Mouse (Mus musculus): ENCODE data around the gene Gm9958.

The Gm9958 gene

DNA sequence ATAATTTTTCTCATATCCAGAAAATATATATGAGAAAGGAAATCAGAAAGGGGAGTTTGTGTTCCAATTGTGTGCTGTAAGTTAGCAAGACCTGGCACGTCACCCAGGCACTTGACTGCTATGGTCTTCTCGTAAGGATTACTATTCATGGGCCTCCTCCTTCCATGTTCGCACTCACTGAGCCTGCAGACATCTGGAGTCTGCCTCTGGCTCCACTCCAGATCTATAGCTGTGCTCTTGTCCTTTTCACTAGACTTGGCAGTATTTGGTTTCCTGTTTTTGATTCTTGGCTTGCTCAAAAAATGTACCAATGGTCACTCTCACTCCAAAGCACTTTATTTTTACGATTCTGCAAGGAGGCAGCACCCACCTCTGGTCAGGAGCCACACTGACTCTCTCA lies 14.5 kb downstream of the Gm9958 start:
- ChIA-PET CTCF (interaction anchor here in 1 of 4 experiments (0.7 kb wide), 1 partner anchor 8 kb away, joined by 6 read pairs; no protein-coding TSS in a partner anchor), POLR2A (interaction anchor here in 1 of 4 experiments (3.3 kb wide), 1 partner anchor 14 kb away, joined by 15 read pairs; the partner anchor contains the start of gene Gm9958)

DNA sequence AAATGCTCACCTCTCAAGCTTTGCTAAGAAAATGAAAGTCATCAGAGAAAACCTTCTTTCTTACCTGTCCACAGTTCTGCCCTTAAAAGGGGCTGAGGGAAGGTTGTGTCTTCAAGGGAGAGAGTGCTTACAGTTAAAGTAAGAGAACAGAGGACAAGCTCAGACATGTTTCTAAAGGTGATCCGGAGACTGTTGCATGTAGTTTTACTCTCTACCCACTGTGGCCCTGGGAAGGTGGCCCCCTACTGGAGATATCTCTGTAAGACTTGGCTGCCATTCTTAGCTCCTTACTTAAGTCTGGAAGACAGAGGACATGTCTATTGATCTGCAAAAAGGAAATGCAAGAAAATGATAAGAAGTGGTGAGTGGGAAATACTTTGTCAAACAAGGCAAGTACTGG lies 16.1 kb downstream of the Gm9958 start:
- ChIA-PET CTCF (interaction anchor here in 3 of 4 experiments (0.5 to 1.7 kb wide), 14 partner anchors 11 to 896 kb away, joined by 3 to 7 read pairs (median 4); no protein-coding TSS in a partner anchor), POLR2A (interaction anchor here in 3 of 4 experiments (0.6 to 3.3 kb wide), 12 partner anchors 9 to 1618 kb away, joined by 3 to 29 read pairs (median 4); partner anchors contain the start of genes Gm9958 (in 2 of the 3) and Ankrd17 (in 1 of the 3))

DNA sequence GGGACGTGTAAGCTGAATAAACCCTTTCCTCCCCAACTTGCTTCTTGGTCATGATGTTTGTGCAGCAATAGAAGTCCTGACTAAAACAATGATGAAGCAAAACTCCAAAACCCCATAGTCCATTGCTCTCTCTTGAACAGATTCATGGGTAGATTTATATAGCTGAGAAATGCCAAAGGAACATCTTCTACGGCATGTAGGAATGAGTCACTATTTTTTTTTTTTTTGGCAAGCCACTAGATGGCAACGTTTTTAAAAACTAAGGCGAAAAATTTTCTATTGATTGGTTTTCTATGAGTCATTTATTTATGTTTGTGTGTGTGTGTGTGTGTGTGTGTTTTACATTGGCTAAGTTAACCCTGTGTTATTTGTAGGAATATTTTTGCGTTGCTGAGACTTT lies 26.8 kb downstream of the Gm9958 start:
- ChIA-PET CTCF (interaction anchor here (0.6 to 1.9 kb wide), 7 partner anchors 9 to 352 kb away, joined by 3 to 7 read pairs (median 3); no protein-coding TSS in a partner anchor), POLR2A (interaction anchor here in 2 of 4 experiments (0.6 to 0.7 kb wide), 3 partner anchors 94 to 1618 kb away, joined by 4 to 6 read pairs (median 5); no protein-coding TSS in a partner anchor)

DNA sequence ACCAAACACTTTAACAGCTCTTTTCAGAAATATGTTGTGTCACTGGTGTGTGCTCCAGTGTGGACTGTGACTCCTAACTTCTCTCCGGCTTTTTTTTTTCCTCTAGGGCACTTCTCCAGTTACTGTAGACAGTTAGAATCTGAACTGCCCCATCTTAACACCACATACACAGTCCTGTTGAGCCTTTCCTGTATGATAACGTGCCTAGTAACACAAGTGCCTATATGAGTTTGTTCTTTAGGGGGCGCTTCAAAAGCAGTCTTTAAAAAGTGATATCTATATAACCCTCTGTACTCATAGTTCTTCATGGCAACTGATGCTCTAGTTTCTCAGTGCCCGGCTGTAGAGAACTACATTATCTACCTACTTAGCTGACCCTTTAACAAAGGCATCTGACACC lies 27.3 kb downstream of the Gm9958 start:
- ChIA-PET POLR2A (no interaction called here), CTCF (interaction anchor here (0.6 to 1.9 kb wide), 6 partner anchors 8 to 105 kb away, joined by 3 to 7 read pairs (median 4); no protein-coding TSS in a partner anchor)

DNA sequence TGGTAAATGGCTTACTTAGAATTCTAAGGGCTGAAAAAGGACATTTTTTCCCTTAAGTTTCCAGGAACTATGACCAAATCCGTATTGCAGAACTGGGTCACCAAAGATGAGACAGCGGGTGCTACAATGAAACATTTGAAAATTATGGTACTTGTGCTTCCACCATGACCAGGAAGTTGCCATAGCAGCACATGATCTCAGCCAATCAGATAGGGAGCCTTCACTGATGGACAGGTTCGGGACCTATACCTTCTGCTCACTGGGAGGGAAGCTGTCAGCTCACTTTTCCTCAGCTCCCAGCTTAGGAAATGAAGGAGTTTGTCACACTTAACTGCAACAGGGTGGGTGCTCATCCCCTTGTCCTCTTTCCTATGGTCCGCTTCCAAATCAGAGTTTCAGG lies 29.8 kb downstream of the Gm9958 start:
- CTCF ChIA-PET: interaction anchor here in 1 of 4 experiments (0.9 kb wide), 1 partner anchor 13 kb away, joined by 3 read pairs; no protein-coding TSS in a partner anchor
- POLR2A ChIA-PET: no interaction called here

DNA sequence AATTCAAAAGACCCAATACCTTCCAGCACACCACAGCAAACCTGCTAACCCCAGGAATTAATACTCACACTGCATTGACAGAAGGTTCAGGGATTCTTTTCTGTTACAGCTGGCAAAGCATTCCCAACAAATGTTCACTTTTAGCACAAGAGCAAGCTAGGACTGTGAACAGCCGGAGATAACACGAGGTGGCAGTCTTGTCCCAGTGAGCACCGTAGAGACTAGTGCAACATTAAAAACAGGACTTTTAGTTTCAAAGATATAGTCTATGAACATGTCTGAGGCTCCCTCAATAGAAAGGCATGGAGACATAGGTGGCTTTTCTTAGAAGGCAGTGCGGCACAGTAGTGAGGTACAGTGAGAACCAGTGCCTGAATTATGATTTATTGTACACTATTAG lies 38.2 kb downstream of the Gm9958 start:
- CTCF ChIA-PET: no interaction called here
- POLR2A ChIA-PET: no interaction called here

DNA sequence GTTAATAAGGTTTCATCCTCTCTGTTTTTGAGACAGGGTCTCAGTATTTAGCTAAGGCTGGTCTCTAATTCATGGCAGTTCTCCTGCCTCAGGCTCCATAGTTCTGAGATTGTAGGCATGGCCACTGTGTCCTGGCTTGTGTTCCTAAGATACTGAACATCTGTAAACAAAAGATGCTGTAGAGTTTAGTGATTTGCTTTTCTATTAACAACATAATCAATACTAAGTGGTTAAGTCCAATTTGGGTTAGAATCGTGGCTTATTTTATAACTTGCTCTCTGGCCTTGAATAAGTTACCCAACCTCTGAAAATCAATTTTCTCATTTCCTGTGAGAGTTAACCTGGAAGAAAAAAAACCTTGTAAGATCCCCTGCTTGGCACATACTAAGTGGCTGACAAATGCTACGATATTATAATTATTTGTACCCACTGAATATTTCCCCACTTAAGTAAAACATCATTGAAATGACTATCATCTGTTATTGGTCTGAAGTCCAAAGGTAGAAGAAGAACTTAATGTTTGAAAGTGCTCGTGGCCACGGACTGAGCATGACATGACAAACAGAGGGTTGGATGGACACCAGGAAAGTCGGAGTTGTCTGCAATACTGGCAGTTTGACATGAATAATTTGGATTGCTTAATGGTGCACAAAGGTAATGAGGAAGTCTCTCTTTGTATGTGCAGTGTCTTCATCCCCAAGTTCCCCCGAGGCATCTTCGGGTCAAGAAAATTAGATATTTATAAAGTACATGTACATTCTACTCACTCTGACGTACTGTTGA lies 47.3 kb downstream of the Gm9958 start:
- CTCF ChIA-PET: no interaction called here
- POLR2A ChIA-PET: no interaction called here

DNA sequence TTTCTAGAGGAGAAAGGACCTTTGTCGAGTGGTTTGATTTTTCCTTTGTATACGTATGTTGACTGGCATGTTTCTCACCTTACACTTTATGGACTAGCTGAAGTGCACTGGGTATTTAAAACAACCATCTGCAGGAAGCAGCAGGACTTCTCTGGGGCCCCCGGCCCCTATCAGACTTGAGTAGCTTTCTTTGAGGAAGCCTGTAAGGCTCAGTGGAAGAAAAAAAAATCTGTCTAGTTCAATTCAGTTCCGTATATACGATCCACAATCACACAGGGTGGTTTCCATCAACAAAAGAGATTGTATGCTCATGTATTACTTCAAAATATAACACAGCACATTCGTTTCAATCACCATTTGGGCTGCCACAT lies 47.9 kb downstream of the Gm9958 start:
- CTCF ChIA-PET: no interaction called here

More for the DNA sequence above, 47.9 kb downstream of the Gm9958 start:
- POLR2A ChIA-PET: no interaction called here
